Mouse (Mus musculus) liver (tissue): ENCODE measurements at regions not wholly inside any gene's neighbourhood (a gene's known extent, or its start where the extent isn't known, plus 50 kb on each side); places are given as distances from the start of the nearest gene placed in this dataset.
A peak's percentile ranks its signal among the peaks of the same experiment; 100 is the strongest.

Source experiments
- DNase-seq: peaks from one replicate; pipeline ENCODE4 v3.0.0-alpha.2; 2020; ENCODE audit warnings: mixed read lengths

DNA sequence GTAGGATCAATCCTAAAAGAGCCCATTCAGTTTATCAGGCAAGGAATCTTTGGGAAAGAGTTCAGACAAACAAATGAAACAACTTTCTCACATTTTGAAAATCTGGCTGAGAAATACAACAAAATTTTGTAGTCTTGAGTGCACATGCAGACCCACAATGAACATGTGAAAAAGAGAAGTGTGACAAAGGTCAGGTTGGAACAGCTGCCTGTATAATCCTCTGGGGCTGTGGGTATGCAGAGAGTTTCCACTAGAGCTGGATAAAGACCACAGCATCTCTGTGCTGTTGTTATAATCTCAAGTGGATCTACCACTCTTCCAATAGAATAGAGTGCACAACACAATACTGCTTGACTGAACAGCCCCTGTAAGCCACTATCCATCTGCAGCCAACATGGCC is 482.3 kb downstream of the Irx1 start:
- DNase-seq, result no peak

DNA sequence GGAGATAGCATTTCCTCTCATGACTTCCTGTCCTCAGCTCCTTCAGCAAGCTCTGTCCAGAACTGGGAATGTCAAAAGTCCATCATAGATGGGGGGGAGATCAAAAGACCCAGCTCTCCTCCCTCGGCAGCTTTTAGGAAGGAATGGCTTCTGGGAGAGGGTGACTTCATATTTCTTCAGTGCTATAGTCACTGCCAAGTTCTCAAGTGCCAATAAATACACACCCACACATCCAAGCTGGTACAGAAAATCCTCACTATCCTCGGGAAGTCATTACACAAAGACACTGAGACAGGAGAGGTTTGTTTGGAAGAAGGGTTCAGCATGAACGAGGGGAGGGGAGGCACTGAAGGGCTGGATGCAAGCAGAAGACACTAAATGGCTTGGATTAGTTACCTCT is 502.0 kb downstream of the Irx1 start:
- no peak for DNase-seq

DNA sequence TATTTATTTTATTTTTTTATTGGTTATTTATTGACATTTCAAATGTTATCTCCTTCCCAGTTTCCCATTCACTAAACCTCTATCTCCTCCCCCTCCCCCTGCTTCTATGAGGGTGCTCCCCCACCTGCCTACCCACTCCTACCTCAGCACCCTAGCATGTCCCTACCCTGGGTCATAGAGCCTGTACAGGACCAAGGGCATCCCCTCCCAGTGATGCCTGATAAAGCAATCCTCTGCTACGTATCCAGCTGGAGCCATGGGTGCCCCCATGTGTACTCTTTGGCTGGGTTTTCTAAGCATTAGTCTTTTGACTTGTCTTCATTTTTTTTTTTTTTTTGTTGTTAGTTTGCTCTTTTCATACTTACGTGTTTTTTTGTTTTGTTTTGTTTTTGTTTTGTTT is 502.9 kb downstream of the Irx1 start:
- DNase-seq, result no peak

DNA sequence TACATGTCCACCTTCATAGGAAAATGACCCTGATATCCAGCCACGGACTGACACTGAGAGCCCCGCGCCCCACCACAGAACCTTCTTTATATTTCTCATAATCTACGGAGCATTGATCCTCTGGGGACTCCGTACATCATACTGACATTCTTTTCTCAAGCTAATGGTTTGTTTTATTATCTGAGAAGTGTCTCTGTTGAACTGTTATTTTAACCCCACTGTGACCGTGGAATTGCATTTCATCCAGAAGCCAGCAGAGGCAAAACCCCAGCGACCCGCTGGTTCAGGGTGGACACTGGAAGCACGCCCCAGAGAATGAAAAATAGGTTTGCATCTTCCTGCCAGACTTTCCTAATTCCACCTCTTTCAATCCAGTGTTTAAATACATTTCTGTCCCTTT is 503.4 kb downstream of the Irx1 start:
- DNase-seq, result no peak

DNA sequence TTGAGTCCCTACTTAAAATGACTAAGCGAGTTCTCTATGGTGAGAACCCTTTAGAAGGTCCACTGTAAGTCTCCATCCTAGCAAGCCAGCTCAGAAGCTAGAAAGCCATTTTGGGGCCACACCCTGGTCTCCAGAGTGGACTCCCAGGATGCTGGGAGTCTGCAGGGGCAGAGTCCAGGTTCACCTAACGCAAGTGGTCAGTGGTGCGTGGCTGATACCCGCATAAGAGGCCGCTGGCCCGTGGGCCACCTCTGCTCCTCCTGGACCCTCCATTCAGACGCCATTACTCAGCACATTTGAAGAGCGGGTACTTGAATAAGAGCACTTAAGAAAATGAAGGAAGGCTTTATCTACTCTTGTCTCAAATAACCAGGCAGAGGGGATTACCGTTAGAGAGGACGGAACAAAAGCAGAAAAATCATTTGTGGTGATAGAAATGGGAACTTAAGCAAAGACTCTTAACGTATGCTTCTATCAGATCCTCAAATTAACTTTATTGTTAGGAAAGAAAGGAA is 504.4 kb downstream of the Irx1 start:
- DNase-seq, result no peak

DNA sequence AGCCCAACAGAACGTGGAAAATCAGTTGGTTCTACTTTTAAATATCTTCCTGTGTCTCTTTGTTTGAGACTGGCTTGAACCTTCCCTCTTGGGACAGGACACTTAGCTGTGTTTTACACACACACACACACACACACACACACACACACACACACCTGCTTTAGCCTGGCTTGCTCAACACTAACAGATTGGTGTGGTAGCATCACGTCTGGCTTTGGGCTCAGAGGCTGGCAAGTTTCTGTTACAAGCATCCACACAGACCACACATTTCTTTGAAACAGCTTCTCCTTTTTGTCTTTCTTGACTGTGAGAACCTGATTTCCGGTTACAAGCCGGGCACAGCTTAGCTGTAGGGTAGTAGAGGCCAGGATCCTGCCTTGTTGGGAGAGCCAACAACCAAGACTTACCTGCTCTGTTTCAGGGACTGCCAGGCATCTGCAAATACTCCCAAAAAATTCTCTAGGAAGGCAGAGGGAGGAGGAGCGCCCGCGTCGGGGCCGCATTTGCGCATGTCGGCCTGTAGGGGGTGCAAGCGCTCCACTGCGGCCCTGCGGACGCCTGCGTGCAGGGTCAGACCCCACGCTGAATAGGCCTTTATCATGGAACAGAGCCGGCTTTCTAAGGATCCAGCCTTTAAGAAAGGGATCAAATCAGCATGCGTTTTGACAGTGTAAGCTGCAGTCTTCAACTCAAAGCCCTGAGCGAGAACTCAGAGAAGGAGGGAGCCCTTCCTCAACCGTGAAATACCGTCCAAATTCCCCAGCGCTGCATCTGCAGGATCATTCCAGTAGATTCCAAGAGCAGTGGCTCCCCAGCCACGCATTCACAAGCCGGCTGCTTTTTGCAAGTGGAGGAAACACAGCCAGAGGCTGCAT is 505.2 kb downstream of the Irx1 start:
- peak; percentile 51 for DNase-seq

DNA sequence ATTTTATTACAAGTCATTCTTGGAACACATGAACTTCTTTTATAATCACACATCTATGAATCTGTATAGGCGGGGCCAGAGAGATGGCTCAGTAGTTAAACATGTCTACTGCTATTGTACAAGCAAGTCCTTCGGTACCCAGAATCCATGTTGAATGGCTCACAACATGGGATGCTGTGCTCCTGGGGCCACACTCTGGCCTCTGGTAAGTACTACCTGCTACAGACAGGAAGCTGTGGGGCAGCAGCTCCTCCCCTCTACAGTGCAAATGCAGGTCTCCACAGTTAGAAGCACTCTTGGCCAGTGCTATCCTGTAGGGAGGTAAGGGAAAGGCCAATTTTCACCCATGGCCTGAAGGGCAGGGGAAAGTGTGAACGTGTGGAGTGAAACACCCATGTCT is 506.0 kb downstream of the Irx1 start:
- no peak for DNase-seq

DNA sequence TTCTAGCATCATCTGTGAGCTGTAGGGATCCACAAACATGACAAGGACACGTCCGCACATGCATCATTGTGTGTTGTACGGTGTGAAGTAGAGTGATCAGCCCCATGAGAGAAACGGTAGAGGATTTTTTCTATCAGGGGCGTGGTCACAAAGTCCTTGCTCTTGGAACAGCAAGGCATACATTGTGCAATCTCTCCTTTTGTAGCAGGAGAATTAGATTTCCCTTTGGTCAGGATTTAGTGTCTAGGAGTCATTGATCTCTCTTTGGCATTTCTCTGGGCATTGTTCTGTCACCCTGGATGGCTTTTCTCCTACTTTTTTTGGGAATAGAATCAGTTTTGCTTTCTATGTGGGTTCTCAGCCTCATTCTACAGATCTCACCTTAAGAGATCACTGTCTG is 511.3 kb downstream of the Irx1 start:
- no peak for DNase-seq

DNA sequence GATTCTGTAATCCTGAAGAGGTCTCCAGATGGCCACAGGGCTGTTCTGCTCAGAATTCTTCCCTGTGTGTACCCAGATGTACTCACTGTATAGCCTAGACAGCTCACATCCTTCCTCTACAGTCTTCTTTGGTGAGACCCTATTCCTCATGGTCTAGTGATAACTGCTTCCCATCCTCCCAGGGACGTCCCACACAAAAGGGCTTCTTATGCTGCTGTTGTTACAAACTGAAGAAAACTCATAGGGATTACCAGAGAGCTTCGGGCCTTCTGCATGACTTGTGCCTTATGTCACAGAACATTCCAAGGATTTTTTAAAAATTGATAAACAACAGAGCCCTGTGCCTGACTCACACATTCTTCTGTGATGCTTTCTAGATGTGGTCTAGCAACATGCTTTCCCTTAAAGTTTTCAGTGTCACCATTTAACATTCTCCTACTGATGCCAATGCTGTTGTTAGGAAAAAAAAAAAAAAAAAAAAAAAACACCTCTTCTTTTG is 525.9 kb downstream of the Irx1 start:
- no peak for DNase-seq

DNA sequence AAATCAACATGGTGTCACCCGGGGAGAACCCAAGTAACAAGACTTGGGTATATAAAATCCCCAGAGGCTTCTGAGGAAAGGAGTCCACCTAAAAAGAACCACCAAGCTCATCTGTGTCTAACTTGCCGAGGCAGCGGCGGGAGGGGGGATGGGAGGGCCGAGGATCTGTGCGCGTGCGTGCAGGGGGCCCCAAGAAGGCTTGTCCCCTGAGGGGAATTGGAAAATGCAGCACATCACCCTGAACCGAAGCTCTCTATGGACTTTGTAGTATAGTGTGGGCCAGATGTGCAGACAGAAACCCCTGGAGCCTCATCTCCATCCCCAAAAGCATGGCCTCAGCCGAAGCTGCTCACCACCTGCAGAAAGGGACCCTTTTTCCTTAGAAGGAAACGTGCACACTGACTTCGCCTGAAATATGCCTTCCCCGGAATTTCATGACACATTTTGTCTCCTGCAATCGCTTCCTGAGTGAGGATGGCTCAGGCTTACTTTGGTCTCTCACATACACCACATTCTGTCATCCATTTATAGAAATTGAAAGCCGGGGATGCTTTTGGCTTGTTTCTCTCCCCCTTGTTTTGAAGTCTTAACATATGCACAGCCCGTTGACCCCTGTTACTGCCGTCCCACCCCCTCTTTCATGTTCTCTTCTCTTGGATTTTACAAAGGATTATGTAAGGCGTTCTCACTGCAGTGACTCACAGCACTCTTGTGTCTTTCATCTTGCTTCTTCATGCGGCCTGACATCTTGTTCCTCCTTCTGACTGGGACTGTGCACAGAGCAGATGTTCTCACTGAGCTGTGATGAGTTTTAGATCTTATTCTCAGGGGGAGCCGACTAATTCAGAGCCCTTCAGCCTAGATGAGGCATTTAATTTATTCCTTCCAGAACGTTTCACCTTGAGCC is 559.6 kb downstream of the Irx1 start:
- peak; percentile 3 for DNase-seq

DNA sequence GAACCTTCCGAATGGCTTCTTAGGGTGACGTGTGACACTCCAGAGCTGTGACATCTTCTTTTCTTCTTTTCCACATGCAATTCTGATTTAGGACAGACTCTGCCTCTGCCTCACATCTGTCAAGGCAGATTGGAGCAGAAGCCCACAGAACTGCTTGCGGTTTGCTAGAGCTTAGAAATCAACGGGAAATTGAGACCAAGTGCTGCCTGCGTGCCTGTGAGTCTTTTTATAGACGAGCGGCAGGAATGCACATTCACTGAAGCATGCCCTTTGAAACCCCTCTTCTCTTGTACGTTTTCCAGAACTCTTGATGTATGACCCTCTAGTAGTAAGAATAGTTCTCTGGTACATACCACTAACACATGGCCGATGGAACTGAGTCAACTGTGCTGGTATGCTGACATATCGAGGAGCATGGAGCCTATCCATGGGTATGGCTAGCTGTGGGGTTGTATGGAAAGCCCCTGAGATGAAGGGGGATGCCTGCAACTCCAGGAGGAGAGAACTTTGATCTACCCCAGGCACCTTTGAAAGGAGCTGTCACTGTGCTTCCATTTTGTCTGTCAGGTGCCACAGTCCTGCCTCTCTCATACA is 552.2 kb upstream of the Adamts16 start:
- no peak for DNase-seq

DNA sequence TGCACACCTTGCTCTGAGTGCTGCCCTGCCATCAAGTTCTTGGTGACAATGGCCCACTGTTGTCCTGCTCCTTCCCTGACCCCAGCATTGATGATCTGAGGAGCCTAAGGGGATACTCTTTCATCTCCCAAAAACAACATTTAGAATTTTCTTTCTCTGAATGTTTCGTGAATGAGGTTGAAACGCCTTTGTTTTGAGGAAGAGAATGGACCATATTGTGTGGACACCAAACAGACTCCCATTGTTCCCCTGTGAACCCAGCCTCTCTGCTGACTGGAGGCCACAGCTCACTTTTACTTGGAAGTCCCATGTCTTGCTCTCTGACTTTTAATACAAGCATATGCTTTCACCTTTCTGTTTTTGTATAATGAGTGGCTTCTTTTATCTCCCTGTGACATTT is 537.0 kb upstream of the Adamts16 start:
- DNase-seq, result no peak

DNA sequence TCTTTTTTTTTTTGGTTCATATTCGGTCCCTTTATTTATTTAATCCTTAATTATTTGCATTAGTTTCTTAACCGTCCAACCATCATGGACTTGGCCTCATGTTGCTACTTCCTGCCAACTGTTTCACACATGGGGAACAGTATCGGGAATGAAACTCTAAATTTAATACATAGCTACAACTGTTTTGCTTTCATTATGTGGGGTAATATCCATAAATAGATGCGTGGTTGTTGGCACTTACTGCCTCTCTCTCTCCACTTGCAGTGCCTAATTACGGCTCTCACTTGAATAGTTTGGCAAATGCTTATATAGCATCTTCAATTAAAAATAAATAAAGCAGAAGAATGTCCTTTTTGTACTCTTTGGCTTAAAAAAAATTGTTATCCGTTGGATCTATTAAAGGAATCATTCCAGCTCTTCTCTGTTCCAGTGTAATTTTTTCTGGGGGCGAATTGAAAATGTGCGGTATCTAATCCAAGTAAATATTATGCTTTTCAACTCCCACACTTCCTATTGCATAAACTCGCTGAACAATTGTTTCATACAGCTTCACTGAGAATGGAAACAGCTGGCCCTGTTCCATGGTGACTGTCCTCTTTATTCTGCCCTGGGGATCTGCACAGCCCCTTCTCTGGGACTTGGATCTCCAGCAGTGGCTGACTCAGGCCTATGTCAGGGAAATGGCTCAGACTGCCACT is 534.4 kb upstream of the Adamts16 start:
- DNase-seq, result no peak

DNA sequence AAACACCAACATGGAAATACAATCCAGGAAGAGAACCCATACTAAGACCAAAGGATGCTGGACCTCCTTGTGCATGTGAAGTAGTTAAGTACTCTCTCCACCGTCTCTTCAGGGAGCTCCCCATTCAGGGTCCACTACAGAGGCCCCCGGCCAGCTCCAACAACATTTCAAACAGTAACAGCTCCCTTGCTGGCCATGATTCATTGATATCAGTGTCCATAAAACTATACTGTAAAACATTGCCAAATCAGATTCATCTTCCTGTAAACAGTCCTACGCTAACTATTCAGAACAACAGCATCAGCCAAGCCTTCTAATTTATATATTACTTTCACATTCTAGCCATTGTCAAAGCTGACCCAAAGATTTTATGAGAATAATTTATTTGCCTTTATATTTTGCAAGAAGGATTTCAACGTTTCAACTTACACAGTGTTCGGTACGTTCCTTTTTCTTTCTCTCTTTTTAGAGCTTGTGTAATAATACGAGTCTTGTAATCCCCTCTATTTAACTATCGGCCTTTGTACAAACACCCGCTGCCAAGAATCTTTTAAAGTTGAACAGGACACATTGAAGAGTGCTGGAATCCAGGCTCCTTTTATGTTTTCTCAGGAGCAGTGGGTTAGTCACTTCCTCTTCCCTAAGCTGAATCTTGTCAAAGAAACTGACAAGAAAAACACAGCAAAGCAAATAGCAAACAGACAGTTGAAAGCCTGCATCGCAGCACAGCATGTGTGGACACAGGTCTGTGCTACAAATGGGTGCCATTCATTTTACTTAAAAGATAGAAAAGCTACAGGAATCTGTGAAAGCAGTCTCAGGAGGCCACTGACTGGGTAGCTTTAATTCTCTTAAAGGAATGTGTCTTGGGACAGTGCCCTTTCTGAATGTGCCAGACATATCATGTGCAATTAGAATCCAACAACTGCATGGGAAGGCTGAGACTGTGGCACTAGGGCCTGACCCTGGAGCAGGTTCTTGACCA is 531.4 kb upstream of the Adamts16 start:
- DNase-seq, result no peak

DNA sequence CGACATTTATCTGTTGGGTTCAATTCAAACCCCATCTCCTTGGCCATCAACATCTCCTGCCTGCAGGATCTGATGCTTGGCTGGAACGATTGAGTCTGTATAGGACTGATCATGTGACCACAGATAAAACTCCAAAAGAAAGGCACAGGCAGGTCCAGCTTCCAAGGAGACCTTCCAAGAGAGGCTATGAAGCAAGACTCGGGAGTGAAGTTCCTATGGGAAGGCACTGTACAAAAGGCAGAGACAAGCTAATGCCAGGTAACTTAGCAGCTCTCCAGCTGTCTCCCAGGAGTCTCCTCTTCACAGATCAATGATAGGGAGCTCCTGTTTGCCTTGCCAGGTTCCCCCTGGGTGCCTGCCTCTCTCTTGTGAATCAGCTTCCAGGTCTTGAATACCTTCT is 528.2 kb upstream of the Adamts16 start:
- DNase-seq, result no peak

DNA sequence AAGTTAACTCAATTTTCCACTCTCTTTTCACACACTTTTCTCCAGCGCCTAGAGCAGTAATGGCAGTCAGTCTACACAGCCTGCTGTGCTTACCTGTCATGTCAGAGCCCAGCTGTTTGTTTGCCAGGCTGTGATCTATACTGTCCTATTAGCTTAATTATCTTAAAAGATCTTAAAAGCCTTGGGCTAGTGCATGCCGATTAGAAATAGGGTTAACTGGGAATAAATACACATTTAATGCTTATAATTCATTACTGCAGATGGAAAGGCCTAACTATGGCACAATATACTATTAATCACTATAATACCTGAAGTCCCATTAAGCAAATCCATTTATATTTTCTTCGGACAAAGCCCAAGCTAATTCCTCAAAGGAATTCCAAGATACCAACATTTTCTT is 523.6 kb upstream of the Adamts16 start:
- DNase-seq, result no peak

DNA sequence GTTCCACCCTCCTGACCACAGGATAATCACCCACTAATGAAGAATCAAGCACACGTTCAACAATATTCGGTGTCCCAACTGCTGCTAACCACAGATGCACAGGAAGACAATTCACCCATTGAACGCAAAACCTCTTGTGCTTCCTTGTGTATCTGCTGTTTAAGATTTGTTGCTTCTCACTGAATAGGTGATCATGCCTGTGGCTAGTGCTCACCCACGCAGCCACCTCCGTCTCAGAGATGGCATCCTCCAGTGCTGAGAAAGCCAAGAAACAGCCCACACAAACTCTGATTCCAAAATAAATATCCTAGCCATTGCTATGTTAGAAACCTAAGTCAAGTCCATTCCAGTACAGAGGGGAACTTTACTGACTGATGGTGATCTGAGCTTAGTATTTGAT is 520.7 kb upstream of the Adamts16 start:
- DNase-seq, result no peak

DNA sequence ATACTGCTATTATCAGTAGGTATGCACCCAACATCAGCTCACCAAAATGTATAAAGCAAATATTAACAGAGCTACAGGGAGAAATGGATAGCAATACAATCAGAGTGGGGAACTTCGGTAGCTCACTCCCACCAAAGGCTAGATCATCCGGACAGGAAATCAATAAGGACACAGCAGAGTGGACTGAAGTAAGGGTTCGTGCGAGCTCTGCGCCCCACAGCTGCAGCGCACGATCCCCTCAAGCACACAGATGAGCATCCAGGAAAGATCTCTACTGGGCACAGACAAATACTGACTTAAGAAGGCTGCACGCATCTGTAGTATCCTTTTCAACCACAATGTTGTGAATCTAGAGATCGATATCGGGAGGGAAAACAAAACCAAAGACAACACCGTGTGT is 517.5 kb upstream of the Adamts16 start:
- no peak for DNase-seq

DNA sequence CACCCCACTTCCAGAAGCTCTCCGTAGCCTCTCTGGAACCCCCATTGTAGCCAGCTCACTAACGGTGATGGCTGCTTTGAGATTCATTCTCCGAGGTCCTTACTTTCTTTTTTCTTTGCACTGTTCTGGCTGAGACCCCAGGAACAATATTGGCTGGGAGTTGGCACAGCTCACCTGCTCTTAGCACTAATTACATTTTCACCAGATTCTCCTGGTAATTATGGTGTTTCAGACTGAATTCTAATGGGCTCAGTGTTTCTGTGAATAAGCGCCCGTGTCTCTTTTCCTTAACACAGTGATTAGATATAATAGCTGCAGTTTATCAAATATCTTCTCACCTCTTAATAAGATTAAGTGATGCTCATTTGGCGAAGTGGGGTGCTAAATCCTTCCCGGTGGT is 509.2 kb upstream of the Adamts16 start:
- DNase-seq, result no peak

DNA sequence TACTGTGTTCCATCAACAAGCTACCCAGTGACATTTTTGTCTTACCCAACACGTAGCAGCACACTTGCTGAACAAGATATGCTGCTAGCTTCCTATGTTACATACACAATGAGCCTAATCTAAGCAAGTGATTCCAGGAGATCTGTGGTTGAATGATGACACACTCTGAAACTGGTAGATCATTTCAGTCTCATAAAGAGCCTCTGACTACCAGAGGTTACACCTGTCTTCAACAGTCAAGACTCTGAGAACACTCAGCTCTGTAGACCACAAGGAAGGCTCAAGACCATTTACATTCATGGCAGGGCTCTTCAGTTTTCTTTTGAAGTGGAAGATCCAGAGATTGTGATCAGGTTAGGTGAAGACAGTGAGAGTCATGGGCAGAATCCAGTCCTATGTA is 501.3 kb upstream of the Adamts16 start:
- DNase-seq, result no peak

DNA sequence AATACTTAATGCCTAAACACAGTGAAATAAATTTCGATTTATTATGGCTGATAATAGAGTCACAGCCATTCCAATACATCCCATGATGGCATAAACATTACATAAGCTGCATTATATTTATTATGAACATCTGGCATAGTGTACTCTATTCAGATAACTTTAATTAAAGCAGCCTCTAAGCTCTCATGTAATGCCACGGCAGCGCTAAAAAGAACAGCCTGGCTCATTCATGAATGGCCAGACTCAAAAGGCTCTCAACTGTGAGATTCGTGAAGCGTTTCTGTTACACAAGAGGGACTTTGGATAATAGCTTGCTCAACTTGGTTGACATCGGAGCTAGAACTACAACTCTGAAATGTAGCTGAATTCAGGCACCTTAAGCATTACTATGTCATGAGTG is 497.1 kb upstream of the Adamts16 start:
- no peak for DNase-seq
